Mouse (Mus musculus) MEL (cell line): ENCODE results near the gene Dgcr8.

Experiments used
- CHD2 ChIP-seq: IDR thresholded peaks from 2 replicates; pipeline ENCODE4 v1.6.1; 2011; ENCODE audit warnings: low read length, improper control_type of control experiment
- CTCF ChIP-seq, 3 experiments: IDR thresholded peaks in 2 of 3; conservative IDR thresholded peaks in 1 of 3; 2 replicates each; pipeline ENCODE4 v1.5.1; 2011 to 2012; ENCODE audit warnings: low read length in 3 of 3, low read depth in 2 of 3, mild to moderate bottlenecking in 2 of 3, improper control_type of control experiment in 1 of 3, inconsistent platforms in 1 of 3, mixed read lengths in 1 of 3, moderate library complexity in 1 of 3; ENCODE audit not compliant: control insufficient read depth in 1 of 3, insufficient read depth in 1 of 3, poor library complexity in 1 of 3, severe bottlenecking in 1 of 3
- E2F4 ChIP-seq: IDR thresholded peaks from 2 replicates; pipeline ENCODE4 v1.6.1; 2011; ENCODE audit warnings: low read depth, low read length, improper control_type of control experiment, borderline replicate concordance
- ELF1 ChIP-seq: IDR thresholded peaks from 2 replicates; pipeline ENCODE4 v1.6.1; 2014; ENCODE audit warnings: low read depth, mild to moderate bottlenecking, inconsistent platforms, low read length, improper control_type of control experiment, moderate library complexity
- EP300 ChIP-seq, 2 experiments: IDR thresholded peaks; 2 replicates each; pipeline ENCODE4 v1.6.1; 2011; ENCODE audit warnings: improper control_type of control experiment in 2 of 2, low read length in 2 of 2, low read depth in 1 of 2, mild to moderate bottlenecking in 1 of 2
- POLR2A ChIP-seq, 2 experiments: IDR thresholded peaks; 2 replicates each; pipeline ENCODE4 v1.6.1; 2011 to 2012; ENCODE audit warnings: low read length in 2 of 2, mild to moderate bottlenecking in 2 of 2, control low read depth in 1 of 2, improper control_type of control experiment in 1 of 2, low read depth in 1 of 2, moderate library complexity in 1 of 2; ENCODE audit not compliant: control insufficient read depth in 1 of 2, insufficient read depth in 1 of 2, poor library complexity in 1 of 2
- RAD21 ChIP-seq: IDR thresholded peaks from 2 replicates; pipeline ENCODE4 v1.6.1; 2011; ENCODE audit warnings: mild to moderate bottlenecking, low read depth, low read length, improper control_type of control experiment
- TBP ChIP-seq: IDR thresholded peaks from 2 replicates; pipeline ENCODE4 v1.8.0; 2011; ENCODE audit warnings: low read depth, low read length, improper control_type of control experiment
- TCF12 ChIP-seq: IDR thresholded peaks from 2 replicates; pipeline ENCODE4 v1.6.1; 2014; ENCODE audit warnings: low read depth, mild to moderate bottlenecking, inconsistent platforms, low read length, improper control_type of control experiment, moderate library complexity
- ZKSCAN1 ChIP-seq: IDR thresholded peaks from 2 replicates; pipeline ENCODE4 v1.6.1; 2012; ENCODE audit warnings: low read depth, mild to moderate bottlenecking, inconsistent platforms, low read length, improper control_type of control experiment, moderate library complexity
- ZNF384 ChIP-seq: IDR thresholded peaks from 2 replicates; pipeline ENCODE4 v1.6.1; 2012; ENCODE audit warnings: low read depth, mild to moderate bottlenecking, inconsistent platforms, low read length, improper control_type of control experiment

- no peak for TF ChIP-seq POLR2A (IDR thresholded peaks at IDR 0.05; ENCODE audit: control insufficient read depth in 1 of 2, insufficient read depth in 1 of 2, low read depth in 1 of 2, low read length in 2 of 2, poor library complexity in 1 of 2)
- TF ChIP-seq E2F4, result no peak
- no peak for TF ChIP-seq CTCF (IDR thresholded peaks at IDR 0.05 in 2 of 3, conservative IDR thresholded peaks at IDR 0.05 in 1 of 3; ENCODE audit: control insufficient read depth in 1 of 3, insufficient read depth in 1 of 3, low read depth in 2 of 3, low read length in 3 of 3, poor library complexity in 1 of 3, severe bottlenecking in 1 of 3)
- TF ChIP-seq TBP, result no peak
- no peak for TF ChIP-seq ELF1
- no peak for TF ChIP-seq ZNF384
- TF ChIP-seq TCF12, result no peak
- TF ChIP-seq EP300 (IDR thresholded peaks at IDR 0.05; ENCODE audit: low read depth in 1 of 2, low read length in 2 of 2), result no peak
- no peak for TF ChIP-seq CHD2
- TF ChIP-seq RAD21, result no peak
- no peak for TF ChIP-seq ZKSCAN1
Observed at GRCm38 (mm10) chr16:18230617-18231016, 58.4 kb downstream of the Dgcr8 start.
